20 mouse cellular contexts compared by ENCODE assay signal in genomic region chr10:82744296-82744695, GRCm38 (mm10). TPM values are rescaled to one million over a fixed set of nuclear protein-coding genes. Genes with fewer than 3 reads are reported as not detected.
"Had no signal": no experiment of that assay in that cellular context is flagged by ENCODE, and none has a peak within 500 bp of the region (broad histone marks: within the 10 kb centered on the region; RNA-seq: fewer than 3 reads in every experiment).

No protein-coding gene starts in this region.

- H3K27ac ChIP-seq: limb, embryonic 12.5 days; limb, embryonic 15.5 days; liver, embryonic 14.5 days; macrophage; midbrain, embryonic 10.5 days; midbrain, embryonic 13.5 days had no signal

- DNase-seq: kidney, adult 18-20 months; kidney, adult 9 months; kidney, postnatal 14 days; kidney, postnatal 4 days; layer of hippocampus, adult 9-11 months; layer of hippocampus, postnatal 36 days; liver, postnatal 0 days; lung, embryonic 14.5 days; thymus, adult 18-20 months; thymus, postnatal 36 days had no signal

- H3K9ac ChIP-seq: limb, embryonic 12.5 days; limb, embryonic 15.5 days; liver, embryonic 14.5 days; liver, postnatal 0 days; lung, embryonic 14.5 days; midbrain, embryonic 13.5 days had no signal

- H3K9me3 ChIP-seq: limb, embryonic 12.5 days; limb, embryonic 15.5 days; midbrain, embryonic 10.5 days; midbrain, embryonic 13.5 days had no signal

- H3K4me1 ChIP-seq: limb, embryonic 12.5 days; limb, embryonic 15.5 days; midbrain, embryonic 10.5 days; midbrain, embryonic 13.5 days had no signal

- H3K4me3 ChIP-seq: limb, embryonic 12.5 days; limb, embryonic 15.5 days; midbrain, embryonic 10.5 days; midbrain, embryonic 13.5 days had no signal

- H3K4me2 ChIP-seq: limb, embryonic 12.5 days; limb, embryonic 15.5 days; liver, embryonic 11.5 days; lung, embryonic 14.5 days; midbrain, embryonic 13.5 days had no signal

- ATAC-seq: liver, postnatal 0 days; lung, postnatal 0 days; midbrain, embryonic 13.5 days; midbrain, embryonic 16.5 days had no signal

- H3K27me3 ChIP-seq: limb, embryonic 12.5 days; limb, embryonic 15.5 days; midbrain, embryonic 13.5 days had no signal

RNA-seq across cellular contexts. Expression of gene Glt8d2, which starts 53.8 kb away (rescaled TPM):
- total RNA-seq: monocyte, adult 5-6 weeks had no signal
- polyA plus RNA-seq: macrophage had no signal
